Mouse (Mus musculus) splenic B cell, adult 2 months (primary cell): ENCODE results near the gene Angptl2.

ENCODE experiments used
- DNase-seq: peaks from one replicate; pipeline ENCODE4 v3.0.0-alpha.2; 2011; ENCODE audit warnings: low read depth, low spot score
- H3K27me3 ChIP-seq: 2 replicates; pipeline ENCODE4 v1.6.1; 2012; ENCODE audit warnings: mild to moderate bottlenecking, low read length, moderate library complexity, mixed read lengths; ENCODE audit not compliant: control insufficient read depth, poor library complexity, insufficient read depth, severe bottlenecking
- H3K36me3 ChIP-seq: 2 replicates; pipeline ENCODE4 v1.6.1; 2012; ENCODE audit warnings: mild to moderate bottlenecking, low read length, moderate library complexity, mixed read lengths; ENCODE audit not compliant: control insufficient read depth, poor library complexity, insufficient read depth, severe bottlenecking

Angptl2 gene

DNA sequence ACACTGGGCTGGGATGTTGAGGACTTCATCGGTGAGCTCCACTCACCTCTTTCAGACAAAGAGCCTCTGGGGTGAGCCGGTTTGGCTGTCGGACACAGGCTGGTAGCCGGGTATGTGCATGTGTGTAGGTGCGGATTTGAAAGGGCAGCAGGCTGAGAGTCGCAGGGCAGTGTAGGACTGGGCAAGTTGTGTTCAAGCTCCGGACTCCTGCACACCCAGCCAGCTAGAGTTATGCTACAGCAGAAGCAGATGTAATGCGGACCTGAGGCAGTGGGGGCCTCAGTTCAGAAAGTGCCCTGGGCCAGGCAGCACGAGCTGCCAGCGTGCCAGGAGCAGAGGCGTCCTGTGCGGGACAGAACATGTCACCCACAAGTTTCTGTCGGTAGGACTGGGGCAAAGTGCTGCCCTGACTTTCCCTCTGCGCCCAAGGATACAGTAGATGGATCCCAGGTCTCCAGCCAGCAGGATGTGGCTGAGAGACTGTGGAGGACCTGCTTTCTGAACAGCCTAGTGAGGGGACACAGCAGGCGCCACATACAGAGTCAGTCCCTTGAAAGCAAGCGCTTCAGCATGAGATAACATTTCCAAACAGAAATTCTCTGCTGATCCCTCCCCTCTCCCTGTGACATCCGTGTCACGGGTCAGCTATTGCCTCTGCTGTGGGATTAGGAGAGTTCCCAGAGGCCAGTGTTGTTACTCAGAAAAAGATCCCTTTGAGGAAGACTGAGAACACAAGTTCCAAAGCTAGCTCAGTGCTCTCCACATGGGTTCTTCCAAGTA is 966 bp downstream of the Angptl2 start:
- H3K27me3 ChIP-seq: no peaks in the 10 kb centered on the region
- no peaks in the 10 kb centered on the region for H3K36me3 ChIP-seq
- DNase-seq: no peak

DNA sequence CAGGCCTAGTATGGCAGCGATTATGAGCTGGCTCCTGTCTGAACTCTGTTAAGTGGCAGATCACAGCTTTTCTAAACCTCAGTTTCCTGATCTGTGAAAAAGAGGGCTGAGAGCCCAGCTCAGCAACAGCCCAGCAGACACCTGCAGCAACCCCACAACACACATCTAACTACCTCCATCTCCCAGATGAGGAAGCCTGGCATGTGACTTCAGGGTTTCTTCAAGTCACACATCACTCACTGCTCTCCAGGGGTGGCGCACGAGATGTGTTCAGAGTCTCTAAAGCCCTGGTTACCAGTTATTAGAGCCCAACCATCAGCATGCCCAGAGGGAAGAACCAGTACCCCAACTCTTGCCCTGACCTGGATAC is 1.5 kb downstream of the Angptl2 start:
- DNase-seq: no peak
- H3K27me3 ChIP-seq: no peaks in the 10 kb centered on the region
- H3K36me3 ChIP-seq: no peaks in the 10 kb centered on the region; the same call in 1 of the 2 replicates

- peak; percentile 21 for DNase-seq
- Histone ChIP-seq H3K27me3 (no peaks in the 10 kb centered on the region), H3K36me3 (no peaks in the 10 kb centered on the region; the same call in 1 of the 2 replicates)
Measured at GRCm38 (mm10) chr2:33218903-33219625, 3.2 kb downstream of the Angptl2 start.

DNA sequence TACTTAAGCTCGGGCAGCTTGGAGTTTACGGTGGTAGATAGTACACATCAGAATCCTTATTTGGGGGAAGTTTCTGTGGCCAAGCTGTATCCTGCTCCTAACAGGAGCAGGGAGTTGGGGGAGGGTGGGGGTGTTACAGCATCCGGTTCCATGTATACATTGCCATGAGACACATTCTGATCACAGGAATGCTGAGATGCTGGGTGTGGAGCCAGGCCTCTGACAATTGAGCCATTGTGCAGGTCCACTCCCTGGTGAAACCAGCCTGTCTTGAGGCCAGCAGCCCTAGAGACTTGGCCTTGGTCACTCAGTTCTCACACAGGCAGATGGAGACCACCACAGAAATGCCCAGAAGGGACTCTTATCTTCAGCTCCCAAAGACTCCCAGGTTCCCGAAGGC is 3.8 kb downstream of the Angptl2 start:
- Histone ChIP-seq H3K27me3 (no peaks in the 10 kb centered on the region), H3K36me3 (no peaks in the 10 kb centered on the region; the same call in 1 of the 2 replicates)
- DNase-seq: no peak

DNA sequence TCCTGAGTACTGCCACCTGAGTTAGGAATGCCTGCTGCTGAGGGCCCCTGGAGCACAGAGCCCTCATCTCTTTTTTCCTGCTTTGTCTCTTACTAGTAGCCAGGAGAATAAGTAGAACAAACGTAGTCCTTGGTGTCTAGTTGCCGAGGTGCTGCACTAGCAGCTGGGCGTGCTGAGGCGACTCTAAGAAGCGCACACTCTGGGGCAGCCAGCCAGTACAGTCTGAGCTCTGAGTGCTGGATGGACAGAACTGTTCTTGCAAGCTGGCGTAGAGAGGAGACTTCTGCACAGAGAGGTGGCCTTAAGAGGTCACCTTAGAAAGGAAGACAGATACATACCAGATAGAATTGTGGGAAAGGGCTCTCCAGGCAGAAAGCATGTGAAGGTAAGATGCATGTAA is 4.4 kb downstream of the Angptl2 start:
- Histone ChIP-seq H3K36me3 (no peaks in the 10 kb centered on the region; the same call in 1 of the 2 replicates), H3K27me3 (no peaks in the 10 kb centered on the region)
- DNase-seq: no peak

GRCm38 (mm10) chr2:33220674-33221338 is 4.9 kb downstream of the Angptl2 start:
- no peaks in the 10 kb centered on the region; the same call in 1 of the 2 replicates for H3K36me3 ChIP-seq
- no peak for DNase-seq
- H3K27me3 ChIP-seq: no peaks in the 10 kb centered on the region

GRCm38 (mm10) chr2:33221339-33221900 is 5.6 kb downstream of the Angptl2 start:
- H3K36me3 ChIP-seq: no peaks in the 10 kb centered on the region; the same call in 1 of the 2 replicates
- DNase-seq: no peak

DNA sequence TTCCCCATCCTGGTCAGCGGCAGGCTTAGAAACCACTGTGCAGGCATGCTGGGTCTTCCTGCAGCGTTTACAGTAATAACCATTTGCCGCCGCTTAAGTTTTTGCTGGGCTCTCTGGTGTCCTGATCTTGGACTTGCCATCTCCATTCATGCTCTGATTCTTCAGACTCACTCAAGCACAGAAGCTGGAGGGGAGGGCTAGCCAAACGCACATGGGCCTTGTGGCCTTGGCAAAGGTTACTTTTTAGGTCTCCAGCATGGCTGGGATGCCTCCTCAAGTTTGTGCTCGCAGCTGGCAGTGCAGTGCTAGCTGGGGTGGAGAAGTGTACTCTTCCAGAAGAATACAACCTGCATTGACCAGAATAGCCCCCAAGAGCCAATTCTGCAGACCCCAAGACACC is 6.6 kb downstream of the Angptl2 start:
- Histone ChIP-seq H3K27me3 (no peaks in the 10 kb centered on the region), H3K36me3 (no peaks in the 10 kb centered on the region; the same call in 1 of the 2 replicates)
- DNase-seq: no peak

More at GRCm38 (mm10) chr2:33221339-33221900, 5.6 kb downstream of the Angptl2 start:
- no peaks in the 10 kb centered on the region for H3K27me3 ChIP-seq

DNA sequence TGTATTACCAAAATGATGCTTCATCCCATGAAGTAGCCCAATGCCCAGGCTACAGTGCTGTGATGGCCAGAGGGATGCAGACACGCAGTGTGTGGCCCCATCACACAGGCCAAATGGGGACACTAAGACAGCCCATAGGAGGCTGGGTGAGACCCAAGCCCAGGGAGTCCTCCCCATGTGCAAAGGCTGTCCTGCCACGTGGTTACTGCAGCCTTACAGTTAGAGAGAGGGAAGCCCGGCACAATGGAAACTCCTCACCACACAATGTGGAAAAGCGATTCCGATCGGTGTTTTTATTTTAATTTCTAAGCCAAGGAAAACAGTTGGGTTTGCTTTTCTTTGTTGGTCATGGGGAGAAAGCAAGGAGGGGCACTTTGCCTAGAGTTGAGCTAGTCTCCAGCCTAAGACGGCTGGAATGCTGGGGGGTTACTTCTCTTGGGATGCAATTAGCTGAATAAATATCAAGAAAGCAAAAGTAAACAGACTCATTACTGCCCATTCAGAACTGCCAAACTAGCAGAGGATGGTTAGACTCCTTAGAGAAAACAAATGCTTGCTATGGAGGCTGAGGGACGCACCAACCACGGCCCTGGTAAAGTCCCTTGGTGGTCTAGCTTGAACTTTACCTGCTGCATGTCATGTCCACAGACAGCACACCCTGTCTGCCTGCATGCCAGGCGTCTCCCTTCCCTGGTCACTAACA is 7.9 kb downstream of the Angptl2 start:
- DNase-seq: no peak
- Histone ChIP-seq H3K36me3 (peaks cover 2% of the 10 kb centered on the region; the same call in 1 of the 2 replicates), H3K27me3 (no peaks in the 10 kb centered on the region)

DNA sequence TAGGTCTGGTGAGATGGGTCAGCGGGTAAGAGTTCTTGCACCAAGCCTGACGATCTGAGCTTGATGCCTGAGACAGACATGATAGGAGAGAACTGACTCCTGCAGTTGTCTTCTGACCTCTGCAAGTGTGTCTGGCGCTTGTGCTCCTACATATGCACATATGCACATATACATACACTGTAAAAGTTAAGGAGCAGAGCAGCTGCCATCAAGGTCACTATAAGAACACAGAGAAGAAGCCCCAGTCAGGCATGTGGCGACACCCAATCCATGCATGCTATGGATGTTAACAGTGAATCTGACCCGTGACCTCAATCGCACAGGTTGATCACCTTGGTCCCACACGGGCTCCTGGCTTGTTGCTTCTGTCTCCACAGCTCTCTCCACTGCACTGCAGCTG is 10.1 kb downstream of the Angptl2 start:
- H3K36me3 ChIP-seq: peaks cover 2% of the 10 kb centered on the region; the same call in 1 of the 2 replicates
- no peak for DNase-seq
- H3K27me3 ChIP-seq: no peaks in the 10 kb centered on the region

DNA sequence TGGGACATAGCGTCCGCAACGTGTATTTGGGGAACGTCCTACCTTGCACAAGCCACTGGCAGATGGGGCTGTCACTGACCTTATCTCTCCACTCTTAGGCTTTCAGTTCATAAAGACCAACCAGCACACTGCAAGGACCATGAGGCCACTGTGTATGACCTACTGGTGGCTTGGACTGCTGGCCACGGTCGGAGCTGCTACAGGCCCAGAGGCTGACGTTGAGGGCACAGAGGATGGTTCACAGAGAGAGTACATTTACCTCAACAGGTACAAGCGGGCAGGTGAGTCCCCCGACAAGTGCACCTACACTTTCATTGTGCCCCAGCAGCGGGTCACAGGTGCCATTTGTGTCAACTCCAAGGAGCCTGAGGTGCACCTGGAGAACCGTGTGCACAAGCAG is 12.2 kb downstream of the Angptl2 start:
- Histone ChIP-seq H3K27me3 (no peaks in the 10 kb centered on the region), H3K36me3 (0 out of 2 replicates have a peak, but pooled peaks cover 2% of the 10 kb centered on the region)
- no peak for DNase-seq

DNA sequence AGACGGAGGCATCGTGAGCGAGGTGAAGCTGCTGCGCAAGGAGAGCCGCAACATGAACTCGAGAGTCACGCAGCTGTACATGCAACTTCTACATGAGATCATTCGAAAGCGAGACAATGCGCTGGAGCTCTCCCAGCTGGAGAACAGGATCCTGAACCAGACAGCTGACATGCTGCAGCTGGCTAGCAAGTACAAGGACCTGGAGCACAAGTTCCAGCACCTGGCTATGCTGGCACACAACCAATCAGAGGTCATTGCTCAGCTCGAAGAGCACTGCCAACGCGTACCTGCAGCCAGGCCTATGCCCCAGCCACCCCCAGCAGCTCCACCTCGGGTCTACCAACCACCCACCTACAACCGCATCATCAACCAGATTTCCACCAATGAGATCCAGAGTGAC is 12.7 kb downstream of the Angptl2 start:
- no peak for DNase-seq
- 0 out of 2 replicates have a peak, but pooled peaks cover 2% of the 10 kb centered on the region for H3K36me3 ChIP-seq
- H3K27me3 ChIP-seq: no peaks in the 10 kb centered on the region

DNA sequence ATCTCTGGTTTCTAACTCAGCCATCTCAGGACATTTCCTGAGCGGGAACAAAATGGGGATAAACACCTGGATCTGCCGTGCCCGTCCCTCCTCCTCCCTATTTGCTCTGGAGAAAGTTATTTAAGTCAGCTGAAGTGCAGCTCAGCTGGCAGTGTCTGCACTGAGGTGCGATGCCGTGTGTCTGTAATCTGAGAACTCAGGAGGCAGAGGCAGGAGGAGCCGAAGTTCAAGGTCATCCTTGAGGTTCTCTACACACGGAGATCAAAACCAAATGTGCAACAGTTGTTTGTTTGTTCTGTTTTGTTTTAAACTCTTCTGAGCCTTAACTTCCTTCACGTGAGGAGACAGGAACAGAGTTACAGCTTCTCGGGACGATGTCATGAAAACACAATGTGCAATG is 14.8 kb downstream of the Angptl2 start:
- DNase-seq: no peak
- no peaks in the 10 kb centered on the region for H3K27me3 ChIP-seq
- H3K36me3 ChIP-seq: 0 out of 2 replicates have a peak, but pooled peaks cover 2% of the 10 kb centered on the region

- no peak for DNase-seq
- Histone ChIP-seq H3K36me3 (0 out of 2 replicates have a peak, but pooled peaks cover 2% of the 10 kb centered on the region), H3K27me3 (no peaks in the 10 kb centered on the region)
Measured at GRCm38 (mm10) chr2:33231788-33232187, 15.9 kb downstream of the Angptl2 start.
